Mouse (Mus musculus) liver, embryonic 16.5 days (tissue): ENCODE data around the gene Amy2a5. TPM values are rescaled to one million over a fixed set of nuclear protein-coding genes. Genes with fewer than 3 reads are reported as not detected.
"Not testable (repeated sequence)": the region's sequence is repeated elsewhere in the genome, so short reads cannot be mapped to it uniquely, and the experiment has no call there.

Experiments used
- ATAC-seq: fragments of 200-750 bp; cut with Nextera tagmentation; 2 replicates; pipeline ENCODE4 v1.8.0; 2017; ENCODE audit warnings: low read depth, mild to moderate bottlenecking, moderate number of reproducible peaks, moderate library complexity
- H3K27ac ChIP-seq: fragments of 300-500 bp; sonication (generic); 2 replicates; pipeline ENCODE4 v1.5.1; 2014; ENCODE audit warnings: mild to moderate bottlenecking, low read length
- H3K27me3 ChIP-seq: fragments of 300-500 bp; sonication (generic); 2 replicates; pipeline ENCODE4 v1.6.1; 2014; ENCODE audit warnings: low read depth, low read length, mixed read lengths; ENCODE audit not compliant: control insufficient read depth, insufficient read depth
- H3K36me3 ChIP-seq: fragments of 300-500 bp; sonication (generic); 2 replicates; pipeline ENCODE4 v1.6.1; 2014; ENCODE audit warnings: mild to moderate bottlenecking; ENCODE audit not compliant: control insufficient read depth, insufficient read depth
- H3K4me1 ChIP-seq: fragments of 300-500 bp; sonication (generic); 2 replicates; pipeline ENCODE4 v1.6.1; 2014; ENCODE audit warnings: low read depth, low read length, mixed read lengths; ENCODE audit not compliant: control insufficient read depth
- H3K4me2 ChIP-seq: fragments of 300-500 bp; sonication (generic); 2 replicates; pipeline ENCODE4 v1.6.1; 2014; ENCODE audit warnings: low read depth, low read length, mixed read lengths
- H3K4me3 ChIP-seq: fragments of 300-500 bp; sonication (generic); 2 replicates; pipeline ENCODE4 v1.5.1; 2014; ENCODE audit warnings: low read depth, mild to moderate bottlenecking, low read length
- H3K9ac ChIP-seq: fragments of 300-500 bp; sonication (generic); 2 replicates; pipeline ENCODE4 v1.6.1; 2014; ENCODE audit warnings: low read depth, low read length
- H3K9me3 ChIP-seq: fragments of 300-500 bp; sonication (generic); replicated peaks from 2 replicates; pipeline ENCODE4 v1.6.1; 2016; ENCODE audit warnings: low read length; ENCODE audit not compliant: control insufficient read depth
- WGBS: fragments of 180-500 bp; shearing (Covaris S2); extraction: QIAGEN DNeasy Blood & Tissue Kit; methylation state at CpG from one replicate; pipeline ENCODE4 v1.1.7; 2014; ENCODE audit not compliant: insufficient replicate concordance; 5-methylcytosine and 5-hydroxymethylcytosine counted together
- polyA plus RNA-seq: library from polyadenylated mRNA; unstranded; fragments of >200 nt; fragmentation: Nextera tagmentation; extraction: Ambion mirVana; gene quantifications from 2 replicates; pipeline ENCODE4 v1.2.1, GENCODE M21; 2015

Amy2a5 gene
- polyA plus RNA-seq: 0.37 and 3.8 TPM in 2 replicates

- H3K9me3 ChIP-seq, H3K4me2 ChIP-seq, H3K27me3 ChIP-seq, ATAC-seq, H3K27ac ChIP-seq, H3K4me1 ChIP-seq, H3K4me3 ChIP-seq, H3K36me3 ChIP-seq, H3K9ac ChIP-seq: not testable (repeated sequence)
- WGBS: no CpG with 5 or more reads among the region's 4 CpGs
Measured at GRCm38 (mm10) chr3:113258737-113259136, at the start of gene Amy2a5. Amy2a5 (minus strand) TSS chr3:113258837.

- not testable (repeated sequence) for H3K4me2 ChIP-seq, H3K27me3 ChIP-seq, H3K4me3 ChIP-seq, H3K4me1 ChIP-seq, H3K36me3 ChIP-seq, ATAC-seq, H3K9me3 ChIP-seq, H3K9ac ChIP-seq, H3K27ac ChIP-seq
- WGBS: no CpG with 5 or more reads among the region's 4 CpGs
Measured at GRCm38 (mm10) chr3:113291349-113291748, 32.7 kb upstream of the Amy2a5 start, which contains the start of gene Amy2a4. Amy2a4 (minus strand) TSS chr3:113291449.

GRCm38 (mm10) chr3:113280285-113280684 is 21.6 kb upstream of the Amy2a5 start:
- not testable (repeated sequence) for ATAC-seq, H3K36me3 ChIP-seq, H3K27ac ChIP-seq, H3K9ac ChIP-seq, H3K9me3 ChIP-seq, H3K4me1 ChIP-seq, H3K4me3 ChIP-seq, H3K27me3 ChIP-seq, H3K4me2 ChIP-seq

GRCm38 (mm10) chr3:113279586-113279985 is 20.9 kb upstream of the Amy2a5 start:
- not testable (repeated sequence) for ATAC-seq, H3K27me3 ChIP-seq, H3K36me3 ChIP-seq

GRCm38 (mm10) chr3:113227115-113227514 is 31.5 kb downstream of the Amy2a5 start:
- no peak overlapping the region for H3K4me3 ChIP-seq
- WGBS: 69% methylated on average over 1 of the region's 1 CpGs

More at GRCm38 (mm10) chr3:113279586-113279985, 20.9 kb upstream of the Amy2a5 start:
- not testable (repeated sequence) for H3K4me3 ChIP-seq, H3K4me1 ChIP-seq, H3K4me2 ChIP-seq, H3K9ac ChIP-seq, H3K27ac ChIP-seq, H3K9me3 ChIP-seq

More at GRCm38 (mm10) chr3:113227115-113227514, 31.5 kb downstream of the Amy2a5 start:
- Histone ChIP-seq H3K4me1 (no peaks in the 10 kb centered on the region), H3K36me3 (no peaks in the 10 kb centered on the region), H3K4me2 (no peak overlapping the region), H3K9me3 (no peaks in the 10 kb centered on the region), H3K27ac (no peak overlapping the region), H3K27me3 (no peaks in the 10 kb centered on the region), H3K9ac (no peak overlapping the region)
- ATAC-seq: no peak

Other genes starting within 250 kb of the Amy2a5 start
- gene Amy2a4, start 32.6 kb upstream of the Amy2a5 start, polyA plus RNA-seq: 3.6 and 15.0 TPM in 2 replicates
- 3.6 and 15.0 TPM in 2 replicates for gene Amy2a3, start 65.2 kb upstream of the Amy2a5 start, polyA plus RNA-seq
- 3.6 and 15.0 TPM in 2 replicates for gene Amy2a2, start 97.8 kb upstream of the Amy2a5 start, polyA plus RNA-seq